ENCODE assay signal across 24 mouse cellular contexts in genomic region chr5:38083362-38083761, GRCm38 (mm10). TPM values are rescaled to one million over a fixed set of nuclear protein-coding genes. Genes with fewer than 3 reads are reported as not detected.
DNase-seq lines count a peak whose midpoint lies in the region; ATAC-seq lines count a peak whose summit lies in the region.
"Had no signal": no experiment of that assay in that cellular context is flagged by ENCODE, and none has a peak within 500 bp of the region (broad histone marks: within the 10 kb centered on the region; RNA-seq: fewer than 3 reads in every experiment).

No protein-coding gene starts in this region.

- DNase-seq in embryo, embryonic 11 days = peak; percentile 27
- DNase-seq in embryo, embryonic 10 days (ENCODE audit: low spot score) = no peak
- DNase-seq in neural tube, embryonic 11.5 days (ENCODE audit: low spot score) = no peak
- DNase-seq in neural tube, embryonic 10.5 days (ENCODE audit: extremely low spot score, low spot score) = no peak
- DNase-seq in liver = no peak
- DNase-seq in retina, embryonic 14.5 days (ENCODE audit: low spot score) = no peak
- DNase-seq: adrenal gland, adult 8-10 months; cerebellum, adult 9-10 months; gastrocnemius, postnatal 14 days; heart, postnatal 36 days; kidney, adult 11 months; layer of hippocampus, adult 9-11 months; lung, postnatal 4 days; thymus, adult 2 months; thymus, postnatal 36 days had no signal

- H3K4me3 ChIP-seq in neural tube, embryonic 11.5 days (ENCODE audit: low read depth, low read length) = no peak overlapping the region
- H3K4me3 ChIP-seq in limb, embryonic 12.5 days (replicated peaks) = no peak overlapping the region
- H3K4me3 ChIP-seq: forebrain, embryonic 13.5 days; hindbrain, embryonic 13.5 days; megakaryocyte, embryonic 14.5 days; neural tube, embryonic 13.5 days had no signal

- H3K9me3 ChIP-seq in neural tube, embryonic 11.5 days (ENCODE audit: control insufficient read depth, low read length) = no peaks in the 10 kb centered on the region
- H3K9me3 ChIP-seq in limb, embryonic 12.5 days = no peaks in the 10 kb centered on the region
- H3K9me3 ChIP-seq: forebrain, embryonic 13.5 days; G1E; hindbrain, embryonic 13.5 days; megakaryocyte, embryonic 14.5 days; neural tube, embryonic 13.5 days had no signal

- peaks cover 13% of the 10 kb centered on the region for H3K4me1 ChIP-seq in neural tube, embryonic 11.5 days (ENCODE audit: control insufficient read depth, insufficient read depth, low read length)
- H3K4me1 ChIP-seq in limb, embryonic 12.5 days (replicated peaks) = peaks cover 42% of the 10 kb centered on the region
- H3K4me1 ChIP-seq: megakaryocyte, embryonic 14.5 days had no signal

- ATAC-seq in neural tube, embryonic 11.5 days (ENCODE audit: insufficient read depth, low FRiP score, low TSS enrichment) = no peak
- no peak for ATAC-seq in limb, embryonic 12.5 days (ENCODE audit: insufficient number of reproducible peaks, insufficient read depth, low FRiP score, low TSS enrichment, low read depth)
- ATAC-seq: forebrain, embryonic 13.5 days; midbrain, embryonic 16.5 days had no signal

- no peak overlapping the region for H3K27ac ChIP-seq in neural tube, embryonic 11.5 days (ENCODE audit: low read depth, low read length)
- H3K27ac ChIP-seq in limb, embryonic 12.5 days = peak overlapping the region; percentile 69; the same call in 1 of the 2 replicates
- H3K27ac ChIP-seq: forebrain, embryonic 13.5 days; hindbrain, embryonic 13.5 days; neural tube, embryonic 13.5 days had no signal

- H3K9ac ChIP-seq in neural tube, embryonic 11.5 days (ENCODE audit: low read length) = no peak overlapping the region
- no peak overlapping the region for H3K9ac ChIP-seq in limb, embryonic 12.5 days (replicated peaks)
- H3K9ac ChIP-seq: forebrain, embryonic 13.5 days; hindbrain, embryonic 13.5 days; neural tube, embryonic 13.5 days had no signal

- WGBS in neural tube, embryonic 11.5 days = 44% methylated on average over 5 of the region's 5 CpGs
- WGBS in limb, embryonic 12.5 days = 44% methylated on average over 5 of the region's 5 CpGs

- H3K4me2 ChIP-seq in neural tube, embryonic 11.5 days (ENCODE audit: low read depth) = 0 out of 2 replicates have a peak overlapping the region, but pooled peaks have one; percentile 16
- H3K4me2 ChIP-seq in limb, embryonic 12.5 days = no peak overlapping the region
- H3K4me2 ChIP-seq: forebrain, embryonic 13.5 days; heart, embryonic 11.5 days; hindbrain, embryonic 13.5 days; liver, embryonic 11.5 days; neural tube, embryonic 13.5 days had no signal

- no peaks in the 10 kb centered on the region for H3K36me3 ChIP-seq in neural tube, embryonic 11.5 days (ENCODE audit: control insufficient read depth, insufficient read depth, low read length)
- no peaks in the 10 kb centered on the region for H3K36me3 ChIP-seq in limb, embryonic 12.5 days
- H3K36me3 ChIP-seq: hindbrain, embryonic 13.5 days; neural tube, embryonic 13.5 days had no signal

- no peaks in the 10 kb centered on the region for H3K27me3 ChIP-seq in neural tube, embryonic 11.5 days (ENCODE audit: control insufficient read depth, insufficient read depth, low read length)
- peaks cover 24% of the 10 kb centered on the region for H3K27me3 ChIP-seq in limb, embryonic 12.5 days
- H3K27me3 ChIP-seq: forebrain, embryonic 13.5 days; megakaryocyte, embryonic 14.5 days had no signal

RNA-seq across cellular contexts. Expression of gene Stx18, which starts 44.8 kb away (rescaled TPM):
- 42.9 and 53.2 TPM in 2 replicates for polyA plus RNA-seq in neural tube, embryonic 11.5 days (2014; fragmentation: Nextera tagmentation; extraction: Ambion mirVana)
- polyA plus RNA-seq in limb, embryonic 12.5 days (2016; fragmentation: Nextera tagmentation; extraction: Ambion mirVana) = 62.1 and 65.3 TPM in 2 replicates
